Mouse (Mus musculus): ENCODE measurements around the gene Brd3.

The Brd3 gene

DNA sequence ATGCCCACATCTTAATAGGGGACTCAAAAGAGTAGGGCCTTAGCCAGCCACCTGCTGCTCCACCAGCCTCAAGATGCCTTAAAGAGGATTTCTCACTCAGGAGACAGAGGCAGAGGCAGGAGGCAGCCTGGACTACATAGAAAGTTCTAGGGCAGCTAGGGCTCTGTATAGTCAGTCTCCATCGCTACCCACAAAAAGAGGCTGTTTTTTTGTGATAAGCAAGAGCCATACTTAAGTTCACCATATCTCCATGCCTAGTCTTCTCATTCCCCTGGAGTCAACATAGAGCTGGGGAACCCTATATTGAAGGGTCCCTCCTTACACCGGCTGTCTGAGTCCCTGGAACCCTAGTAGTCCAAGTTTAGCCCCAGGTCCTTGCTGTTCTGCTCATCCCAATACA is 36.9 kb downstream of the Brd3 start:
- WGBS = 91% methylated on average over 2 of the region's 2 CpGs

DNA sequence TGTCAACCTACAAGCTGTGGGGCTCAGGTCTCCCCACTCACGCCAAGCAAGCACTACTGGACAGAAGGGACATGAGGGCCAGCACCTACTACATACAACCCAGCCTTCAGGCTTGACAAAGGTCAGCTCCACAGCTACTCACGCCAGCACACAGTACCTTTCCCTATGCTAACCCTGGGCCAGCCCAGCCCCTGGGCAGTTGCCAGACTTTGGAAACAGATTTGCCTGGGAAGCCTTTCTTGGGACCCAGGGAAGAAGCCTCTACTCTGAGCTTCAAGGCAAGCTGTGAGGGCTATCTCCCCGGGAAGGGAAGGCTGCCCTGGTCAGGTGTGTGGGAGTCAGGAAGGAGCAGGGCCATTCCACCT is 37.5 kb downstream of the Brd3 start:
- 79% methylated on average over 3 of the region's 3 CpGs for WGBS

DNA sequence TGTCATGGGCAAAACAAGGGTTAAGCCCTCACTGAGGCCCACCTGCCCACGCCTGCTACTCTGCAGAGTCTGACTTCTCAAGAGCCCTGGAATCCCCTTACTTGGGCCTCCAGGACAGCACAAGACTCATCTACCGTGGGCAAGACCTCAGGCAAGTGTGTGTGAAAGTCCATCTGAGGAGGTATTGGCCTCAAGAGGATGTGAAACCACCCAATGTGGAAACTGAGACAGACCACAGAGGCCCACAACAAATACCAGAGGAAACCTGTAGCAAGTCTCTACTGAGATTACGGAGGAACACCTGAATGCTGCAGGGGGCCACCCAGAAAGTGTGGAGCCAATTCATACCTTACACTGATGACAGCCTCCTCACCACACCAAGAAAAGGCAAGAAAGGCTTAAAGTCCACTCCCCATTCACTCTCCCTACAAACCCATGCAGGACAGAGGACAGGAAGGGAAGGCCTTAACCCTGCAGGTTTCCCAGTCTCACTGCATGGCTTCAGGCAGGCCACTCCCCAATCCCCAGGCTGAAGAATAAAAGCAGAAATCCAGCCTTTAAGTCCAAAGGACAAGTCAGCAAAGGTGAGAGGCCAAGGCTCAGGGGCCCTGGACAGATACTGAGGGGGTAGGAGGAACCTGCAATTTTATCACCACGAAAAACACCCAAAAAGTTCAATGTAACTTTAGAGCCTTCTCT is 38.0 kb downstream of the Brd3 start:
- 80% methylated on average over 4 of the region's 4 CpGs for WGBS

DNA sequence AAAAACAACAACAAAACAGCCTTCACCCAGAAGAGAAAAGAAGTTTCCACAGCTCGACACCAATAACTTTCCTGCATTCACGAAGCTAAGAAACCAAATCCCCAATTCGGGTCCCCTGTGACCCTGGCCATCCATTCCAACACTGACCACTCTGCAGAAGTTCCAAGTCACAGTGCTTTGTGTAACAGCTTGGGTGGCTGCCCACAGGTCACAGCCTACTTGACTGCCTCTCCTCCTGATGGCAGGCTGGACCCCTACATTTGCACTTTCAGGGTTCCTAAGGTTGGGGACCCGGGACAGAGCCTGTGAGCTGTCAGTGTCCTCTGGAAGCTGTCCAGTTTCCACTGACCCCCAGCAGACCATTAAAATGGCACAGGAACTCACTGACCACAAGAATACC is 44.6 kb downstream of the Brd3 start:
- 94% methylated on average over 4 of the region's 4 CpGs for WGBS

- 97% methylated on average over 4 of the region's 4 CpGs for WGBS
Observed at GRCm38 (mm10) chr2:27461881-27462660, 45.4 kb downstream of the Brd3 start.

DNA sequence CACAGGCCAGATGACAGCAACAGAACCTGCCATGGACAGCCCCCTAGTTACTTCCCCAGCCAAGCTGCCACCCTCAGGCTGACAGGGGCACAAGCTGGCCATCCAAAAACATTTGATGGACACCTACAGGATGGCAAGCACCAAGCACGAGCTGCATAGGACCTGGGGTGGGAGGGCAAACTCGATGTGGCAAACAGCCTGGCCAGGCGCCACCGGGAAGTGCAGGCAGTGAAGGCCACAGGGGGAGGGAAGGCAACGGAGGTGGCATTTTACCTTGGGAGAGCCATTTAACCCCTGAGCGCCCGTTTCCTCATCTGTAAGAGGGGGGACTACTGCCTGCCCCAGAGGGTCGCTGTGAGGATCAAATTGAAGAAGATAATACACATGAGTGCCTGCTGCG is 46.8 kb downstream of the Brd3 start:
- WGBS = 61% methylated on average over 9 of the region's 9 CpGs

GRCm38 (mm10) chr2:27460163-27460562 is 47.3 kb downstream of the Brd3 start:
- 64% methylated on average over 5 of the region's 5 CpGs for WGBS

DNA sequence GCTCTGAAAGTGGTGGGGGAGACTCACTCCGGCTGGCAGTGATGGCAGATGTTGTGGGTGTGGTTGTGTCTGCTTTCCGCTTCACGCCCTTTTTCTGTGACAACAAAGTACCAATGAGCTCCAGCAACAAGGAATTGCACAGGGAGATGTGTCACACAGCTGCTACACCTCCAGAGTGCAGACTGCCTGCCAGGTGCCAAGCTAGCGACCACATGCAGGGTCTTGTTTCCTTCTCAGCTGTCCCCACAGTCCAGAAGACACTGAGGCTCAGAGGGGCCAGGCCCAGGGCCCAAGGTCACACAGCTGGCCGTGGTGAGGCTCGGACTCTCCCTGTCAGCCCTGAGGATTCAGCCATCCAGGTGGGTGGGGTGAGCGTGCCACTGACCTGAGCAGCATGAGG is 47.7 kb downstream of the Brd3 start:
- WGBS = 72% methylated on average over 7 of the region's 7 CpGs

DNA sequence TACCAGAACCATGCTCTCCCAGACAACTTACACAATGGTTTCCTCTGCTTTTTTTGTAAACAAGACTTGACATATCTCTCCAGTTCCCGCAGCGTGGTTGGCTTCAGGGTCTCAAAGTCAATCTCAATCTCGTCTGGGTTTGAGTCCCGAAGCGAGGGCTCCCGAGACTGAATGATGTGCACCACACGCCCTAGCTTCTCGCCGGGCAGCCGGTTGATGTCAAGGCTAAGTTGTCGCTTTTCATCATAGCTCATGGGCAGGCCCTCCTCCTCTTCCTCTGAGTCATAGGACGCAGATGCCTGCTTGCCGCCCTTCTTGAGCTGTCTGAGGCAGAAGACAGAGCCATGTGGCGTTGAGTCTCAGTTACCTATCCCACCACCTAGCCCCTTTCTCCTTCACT is 57.2 kb downstream of the Brd3 start:
- 72% methylated on average over 14 of the region's 14 CpGs for WGBS

DNA sequence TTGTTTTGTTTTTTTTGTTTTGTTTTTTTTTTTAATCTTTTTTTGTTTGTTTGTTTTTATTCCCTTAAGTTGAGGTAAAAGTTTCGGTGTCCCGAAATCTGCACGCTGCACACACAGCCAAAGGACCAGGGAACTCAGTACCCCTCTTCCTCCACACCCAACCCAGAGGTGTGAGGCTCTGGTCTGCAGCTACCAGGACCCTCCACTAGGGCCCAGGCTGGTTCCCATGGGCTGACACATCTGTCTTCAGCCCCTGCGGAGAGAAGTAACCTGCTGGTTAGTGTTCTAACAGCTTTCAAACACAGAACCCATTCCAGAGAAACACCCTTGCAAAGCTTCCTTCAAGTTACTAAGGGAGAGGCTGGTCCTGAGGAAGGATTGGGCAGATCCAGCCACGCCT is 59.7 kb downstream of the Brd3 start:
- 90% methylated on average over 5 of the region's 5 CpGs for WGBS

DNA sequence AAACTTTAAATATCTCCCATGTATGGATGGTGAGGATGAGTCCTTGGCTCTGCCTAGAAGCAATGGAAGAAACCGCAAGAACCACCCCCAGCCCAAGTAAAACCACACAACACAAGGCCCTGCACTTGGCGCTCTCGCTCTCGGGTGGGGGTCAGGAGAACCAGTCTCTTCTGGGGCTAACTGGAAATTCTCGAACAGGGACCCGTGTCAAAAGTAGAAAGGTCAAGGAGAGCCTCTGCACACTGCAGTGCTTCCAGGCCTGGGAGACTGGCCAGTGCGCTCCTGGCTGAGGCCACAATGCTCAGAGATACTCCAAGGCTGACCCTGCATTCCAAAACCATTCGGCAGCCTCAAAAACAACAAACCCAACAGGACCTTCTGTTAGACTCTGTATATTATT is 60.6 kb downstream of the Brd3 start:
- WGBS = 83% methylated on average over 8 of the region's 8 CpGs

DNA sequence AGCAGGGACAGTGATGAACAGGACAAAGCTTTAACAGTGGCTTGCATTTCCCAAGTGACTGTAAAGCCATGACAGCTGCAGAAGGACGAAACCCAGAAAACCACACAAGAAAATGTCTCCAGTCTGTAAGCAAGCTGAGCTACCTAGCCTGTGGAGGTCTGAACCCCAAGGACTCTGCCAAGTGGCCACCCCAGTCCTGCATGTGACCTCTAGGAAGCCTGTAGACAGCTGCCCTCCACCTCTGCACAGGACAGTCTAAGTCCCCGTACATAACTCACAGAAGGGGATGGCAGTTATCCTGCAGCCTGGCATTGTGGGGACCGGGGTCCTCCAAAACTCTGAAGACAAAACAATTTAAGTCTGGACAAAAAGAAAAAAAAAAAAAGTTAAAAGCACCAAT is 61.6 kb downstream of the Brd3 start:
- WGBS = 83% methylated on average over 3 of the region's 3 CpGs

DNA sequence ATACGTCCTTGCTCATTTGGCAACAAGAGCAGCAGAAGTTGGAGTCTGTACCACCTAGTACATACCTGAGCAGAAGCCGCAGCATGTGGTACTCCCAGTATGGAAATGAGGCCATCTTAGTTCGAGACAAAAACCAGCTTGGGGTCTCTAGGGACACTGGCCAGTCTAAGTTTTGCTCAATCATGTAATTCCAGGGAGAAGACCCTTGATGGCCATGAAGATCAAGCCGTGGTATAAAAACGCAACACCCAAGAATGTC is 64.1 kb downstream of the Brd3 start:
- WGBS = 71% methylated on average over 5 of the region's 5 CpGs

DNA sequence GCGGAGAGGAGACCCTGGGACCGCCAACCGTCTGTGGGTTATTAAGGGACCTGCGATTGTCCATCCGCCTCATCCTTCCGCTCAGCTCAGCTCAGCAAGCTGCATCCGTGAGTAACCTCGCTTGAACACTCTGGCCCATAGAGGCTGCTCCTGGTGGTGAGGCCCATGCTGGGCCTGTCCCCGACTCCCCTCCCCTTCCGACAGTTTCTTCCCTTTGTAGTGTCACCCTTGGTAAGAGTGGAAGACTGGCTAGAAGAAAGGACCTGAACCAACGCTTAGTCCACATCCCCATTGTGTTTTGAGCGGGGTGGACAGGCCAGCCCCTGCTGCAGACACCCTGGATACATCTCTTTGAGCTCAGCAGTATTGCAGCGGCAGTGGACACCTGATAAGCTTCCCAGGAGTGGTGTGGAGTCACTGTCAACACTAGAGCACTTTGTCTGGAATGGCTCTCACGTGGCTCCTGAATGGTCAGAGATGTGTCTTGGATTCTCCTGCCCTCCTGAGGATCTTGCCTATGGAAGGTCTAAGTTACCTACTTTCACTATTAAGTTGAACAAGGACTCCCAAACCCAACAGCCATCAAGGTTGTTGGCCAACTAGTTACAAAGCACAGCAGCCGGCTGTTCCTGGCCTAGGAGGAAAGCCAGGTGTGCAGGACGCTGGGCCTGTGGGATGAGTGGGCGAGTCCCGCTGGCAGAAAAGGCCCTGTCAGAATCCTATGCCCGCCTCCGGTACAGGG is 64.6 kb downstream of the Brd3 start:
- 24% methylated on average over 20 of the region's 20 CpGs for WGBS

DNA sequence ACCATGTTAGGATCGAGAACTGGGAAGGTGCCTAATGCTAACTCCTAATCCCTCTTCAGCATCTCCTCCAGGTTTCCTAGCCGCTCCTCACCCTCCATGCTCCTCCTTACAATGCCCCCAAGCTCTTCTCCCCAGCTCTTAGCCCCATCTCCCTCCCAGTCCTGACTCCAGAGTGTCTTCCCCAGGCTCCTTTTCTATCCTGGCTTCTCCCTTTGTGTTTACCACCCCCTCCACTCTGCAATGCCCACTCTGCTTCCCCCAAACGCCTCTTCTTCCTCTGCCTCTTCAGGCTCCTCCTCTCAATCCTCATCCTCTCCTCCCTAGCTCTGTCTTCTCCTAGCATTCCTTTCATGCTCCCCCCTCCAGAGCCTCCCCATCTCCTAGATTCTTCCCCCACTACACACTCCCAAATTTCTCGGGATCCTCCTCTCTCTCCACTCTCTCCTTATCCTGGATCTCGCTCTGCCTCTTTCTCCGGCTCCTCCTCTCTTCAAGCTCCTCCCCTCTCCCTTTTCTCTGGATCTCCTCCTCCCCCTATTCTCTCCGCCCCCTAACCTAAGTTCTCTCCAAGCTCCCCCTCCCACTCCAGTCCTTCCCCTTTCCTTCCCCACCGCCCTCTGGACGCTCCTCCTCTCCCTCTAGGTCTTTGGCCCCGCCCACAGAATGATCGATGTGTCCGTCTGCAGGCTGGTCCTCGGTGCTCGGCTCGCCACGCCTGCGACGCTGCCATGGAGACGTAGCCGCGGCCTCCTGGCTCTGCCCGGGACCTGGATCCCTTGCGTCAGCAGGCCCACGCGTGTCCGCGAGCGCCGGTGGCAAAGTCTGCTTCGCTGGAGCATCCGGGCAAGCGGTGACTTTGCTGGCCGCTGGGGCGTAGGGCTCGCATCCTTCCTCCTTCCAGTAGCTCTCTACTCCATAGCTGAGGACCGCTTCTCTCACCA is 65.4 kb downstream of the Brd3 start, which contains the start of gene Brd3os:
Gene Brd3os (plus strand): TSS at position 558 of the 941 bp plus-strand sequence.
- 1% methylated on average over 36 of the region's 36 CpGs for WGBS

GRCm38 (mm10) chr2:27438281-27438680 is 69.2 kb downstream of the Brd3 start:
- 26% methylated on average over 11 of the region's 11 CpGs for WGBS

DNA sequence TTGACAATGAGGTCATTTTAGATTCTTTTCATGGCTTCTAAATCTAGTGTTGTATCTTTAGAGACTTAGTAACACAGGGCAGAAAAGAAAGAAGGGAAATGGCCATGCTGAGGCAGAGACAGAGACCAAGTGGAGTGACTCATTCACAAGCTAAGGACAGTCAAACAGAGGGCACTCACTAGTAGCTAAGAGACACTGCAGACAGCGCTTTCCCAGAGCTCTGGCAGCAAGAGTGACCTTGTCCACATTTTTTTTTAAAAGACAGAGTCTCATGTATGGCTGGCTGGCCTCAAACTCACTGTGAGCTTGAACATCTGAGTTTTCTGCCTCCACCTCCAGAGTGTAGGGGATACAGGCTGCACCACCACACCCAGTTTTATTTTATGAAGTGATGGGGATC is 69.6 kb downstream of the Brd3 start:
- WGBS = 73% methylated on average over 1 of the region's 1 CpGs

DNA sequence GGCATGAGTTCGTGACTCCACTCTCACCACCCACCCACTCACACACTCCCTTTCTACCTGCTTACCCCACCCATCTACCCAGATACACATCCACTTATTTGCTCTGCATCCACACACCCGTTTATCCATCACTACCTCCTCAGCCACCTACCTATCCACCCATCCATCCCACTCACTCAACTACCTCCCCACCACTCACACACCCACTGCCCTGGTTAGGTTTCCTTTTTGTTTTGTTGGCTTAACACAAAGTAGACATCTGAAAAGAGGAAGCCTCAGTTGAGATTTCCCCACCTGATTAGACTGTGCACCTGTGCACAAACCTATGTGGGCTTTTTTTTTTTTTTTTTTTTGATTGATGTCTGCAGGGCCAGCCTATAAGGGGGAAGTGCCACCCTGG is 74.9 kb downstream of the Brd3 start:
- 52% methylated on average over 2 of the region's 2 CpGs for WGBS

GRCm38 (mm10) chr2:27430621-27431020 is 76.8 kb downstream of the Brd3 start:
- WGBS = 51% methylated on average over 7 of the region's 7 CpGs

GRCm38 (mm10) chr2:27428071-27428470 is 79.4 kb downstream of the Brd3 start:
- under 1% methylated on average over 4 of the region's 4 CpGs for WGBS

- whole genome bisulfite sequencing = 2% methylated on average over 58 of the region's 58 CpGs
Observed at GRCm38 (mm10) chr2:27426855-27427457, 80.5 kb downstream of the Brd3 start, which contains the start of gene Vav2. Gene Vav2, minus strand, starts transcription at chr2:27427033.
